Mouse (Mus musculus) fat pad, adult 2 months (tissue): ENCODE measurements around the gene Nfic.

ENCODE experiments used
- DNase-seq: peaks from one replicate; pipeline ENCODE4 v3.0.0-alpha.2; 2011; ENCODE audit warnings: low read depth, low spot score; ENCODE audit errors: extremely low read depth

Gene Nfic

GRCm38 (mm10) chr10:81485479-81486018 lies 30.1 kb upstream of the Nfic start:
- no peak for DNase-seq

- no peak for DNase-seq
Observed at GRCm38 (mm10) chr10:81485060-81485449, 29.6 kb upstream of the Nfic start.

- DNase-seq = no peak
Observed at GRCm38 (mm10) chr10:81484441-81485059, 29.1 kb upstream of the Nfic start.

GRCm38 (mm10) chr10:81483983-81484382 lies 28.5 kb upstream of the Nfic start:
- DNase-seq = no peak

- DNase-seq = no peak
Observed at GRCm38 (mm10) chr10:81482533-81482889, 27.1 kb upstream of the Nfic start, which contains the start of gene Celf5. TSS of gene Celf5 (minus strand) at chr10:81482709.

GRCm38 (mm10) chr10:81481605-81482532 lies 26.4 kb upstream of the Nfic start:
- DNase-seq = no peak

GRCm38 (mm10) chr10:81474461-81474860 lies 19.0 kb upstream of the Nfic start:
- no peak for DNase-seq

GRCm38 (mm10) chr10:81473003-81473451 lies 17.6 kb upstream of the Nfic start:
- DNase-seq = no peak

- DNase-seq = no peak
Observed at GRCm38 (mm10) chr10:81472403-81473002, 17.1 kb upstream of the Nfic start.

GRCm38 (mm10) chr10:81470454-81470853 lies 15.0 kb upstream of the Nfic start:
- no peak for DNase-seq

- DNase-seq = no peak
Observed at GRCm38 (mm10) chr10:81469253-81469652, 13.8 kb upstream of the Nfic start.

GRCm38 (mm10) chr10:81467670-81468235 lies 12.3 kb upstream of the Nfic start:
- no peak for DNase-seq

- DNase-seq = no peak
Observed at GRCm38 (mm10) chr10:81466881-81467280, 11.4 kb upstream of the Nfic start.

GRCm38 (mm10) chr10:81466066-81466465 lies 10.6 kb upstream of the Nfic start:
- DNase-seq = no peak

GRCm38 (mm10) chr10:81465265-81465645 lies 9.8 kb upstream of the Nfic start:
- DNase-seq = no peak

- no peak for DNase-seq
Observed at GRCm38 (mm10) chr10:81464405-81465264, 9.2 kb upstream of the Nfic start.

- DNase-seq = no peak
Observed at GRCm38 (mm10) chr10:81463531-81463930, 8.1 kb upstream of the Nfic start.

- no peak for DNase-seq
Observed at GRCm38 (mm10) chr10:81462917-81463316, 7.5 kb upstream of the Nfic start.

GRCm38 (mm10) chr10:81462415-81462804 lies 7.0 kb upstream of the Nfic start:
- no peak for DNase-seq

GRCm38 (mm10) chr10:81461673-81462414 lies 6.4 kb upstream of the Nfic start:
- no peak for DNase-seq
